Comparison of ENCODE assay signal across 8 mouse cellular contexts in genomic region chr4:63307175-63308062, GRCm38 (mm10). TPM values are rescaled to one million over a fixed set of nuclear protein-coding genes. Genes with fewer than 3 reads are reported as not detected.
A peak's percentile ranks its signal among the peaks of the same experiment; 100 is the strongest.
DNase-seq lines count a peak whose midpoint lies in the region; ATAC-seq and TF ChIP-seq lines count a peak whose summit lies in the region.

No protein-coding gene starts in this region.

- H3K4me3 ChIP-seq in cerebellum, adult 2 months (replicated peaks; ENCODE audit: insufficient read depth, low read depth, low read length): no peak overlapping the region
- H3K4me3 ChIP-seq in hindbrain, embryonic 12.5 days: no peak overlapping the region

- 42% methylated on average over 21 of the region's 21 CpGs for WGBS in cerebellum, adult 2 months
- WGBS in hindbrain, embryonic 12.5 days: 31% methylated on average over 21 of the region's 21 CpGs

- H3K27ac ChIP-seq in cerebellum, adult 2 months (ENCODE audit: insufficient read depth, low read length): no peak overlapping the region
- H3K27ac ChIP-seq in hindbrain, embryonic 12.5 days: no peak overlapping the region

- H3K4me2 ChIP-seq in hindbrain, embryonic 12.5 days (replicated peaks): no peak overlapping the region

- peak; percentile 63 for ATAC-seq in hindbrain, embryonic 12.5 days (ENCODE audit: low FRiP score)

- TF ChIP-seq CTCF in cerebellum, adult 2 months (IDR thresholded peaks at IDR 0.05; ENCODE audit: borderline replicate concordance, insufficient read depth, low read depth, low read length): peak; percentile 71

- no peak for TF ChIP-seq POLR2A in cerebellum, adult 2 months (IDR thresholded peaks at IDR 0.05; ENCODE audit: borderline replicate concordance, insufficient read depth, low read length)

- H3K27me3 ChIP-seq in cerebellum, adult 2 months (ENCODE audit: control insufficient read depth, insufficient read depth, low read length): no peaks in the 10 kb centered on the region
- H3K27me3 ChIP-seq in hindbrain, embryonic 12.5 days: 0 out of 2 replicates have a peak, but pooled peaks cover 2% of the 10 kb centered on the region

- peak; percentile 27 for DNase-seq in MN1 (ENCODE audit: low spot score)
- peak; percentile 84 to 91 for DNase-seq in cerebellum, adult 2 months
- peak; percentile 77 for DNase-seq in forelimb bud, embryonic 11.5 days (ENCODE audit: low read depth, low spot score)
- peak; percentile 88 for DNase-seq in layer of hippocampus, adult 9-11 months
- peak; percentile 94 for DNase-seq in lung, postnatal 10 days
- peak; percentile 86 for DNase-seq in ovary, postnatal 36 days (ENCODE audit: low spot score)
- DNase-seq in thymus, postnatal 0 days (ENCODE audit: low spot score): peak; percentile 77

- no peaks in the 10 kb centered on the region for H3K36me3 ChIP-seq in hindbrain, embryonic 12.5 days

- H3K9me3 ChIP-seq in hindbrain, embryonic 12.5 days (replicated peaks): no peaks in the 10 kb centered on the region

- H3K9ac ChIP-seq in hindbrain, embryonic 12.5 days: no peak overlapping the region

- peaks cover 24% of the 10 kb centered on the region for H3K4me1 ChIP-seq in cerebellum, adult 2 months (ENCODE audit: control insufficient read depth, insufficient read depth, low read length)
- H3K4me1 ChIP-seq in hindbrain, embryonic 12.5 days: no peaks in the 10 kb centered on the region

RNA-seq across cellular contexts. Expression of gene Orm1, which starts 36.9 kb away (rescaled TPM):
- polyA plus RNA-seq in cerebellum, adult 2 months (2012; rRNA removed): not detected in 2 replicates
- polyA plus RNA-seq in hindbrain, embryonic 12.5 days (2016; fragmentation: Nextera tagmentation; extraction: Ambion mirVana): not detected in 2 replicates
- 1.9 and 2.7 TPM in 2 replicates for polyA plus RNA-seq in thymus, postnatal 0 days (2015; fragmentation: Nextera tagmentation; extraction: Ambion mirVana)

RNA-seq across cellular contexts. Expression of gene Orm3, which starts 48.5 kb away (rescaled TPM):
- 0.14 TPM in 1 of 2 replicates, not detected in the other for polyA plus RNA-seq in cerebellum, adult 2 months (2012; rRNA removed)
- not detected in 2 replicates for polyA plus RNA-seq in hindbrain, embryonic 12.5 days (2016; fragmentation: Nextera tagmentation; extraction: Ambion mirVana)
- not detected in 2 replicates for polyA plus RNA-seq in thymus, postnatal 0 days (2015; fragmentation: Nextera tagmentation; extraction: Ambion mirVana)

RNA-seq across cellular contexts. Expression of gene Orm2, which starts 54.8 kb away (rescaled TPM):
- polyA plus RNA-seq in cerebellum, adult 2 months (2012; rRNA removed): not detected in 2 replicates
- polyA plus RNA-seq in hindbrain, embryonic 12.5 days (2016; fragmentation: Nextera tagmentation; extraction: Ambion mirVana): not detected in 2 replicates
- 0.17 and 0.33 TPM in 2 replicates for polyA plus RNA-seq in thymus, postnatal 0 days (2015; fragmentation: Nextera tagmentation; extraction: Ambion mirVana)

Comparison
In these comparisons a context has a peak if more than half of its experiments do, and no peak if none do; other contexts are left out.
1. DNase-seq: peak in every context shown above with its lines; median percentile 94 in lung, postnatal 10 days; 88 in layer of hippocampus, adult 9-11 months; 88 in cerebellum, adult 2 months; 86 in ovary, postnatal 36 days; 77 in forelimb bud, embryonic 11.5 days; 77 in thymus, postnatal 0 days; 27 in MN1.